Mouse (Mus musculus): Measurements from ENCODE around the gene Prc1.

- TF ChIP-seq POLR2A (IDR thresholded peaks at IDR 0.05; ENCODE audit: low read depth, low read length), result peak; percentile 92
- TF ChIP-seq CTCF (IDR thresholded peaks at IDR 0.05; ENCODE audit: borderline replicate concordance, insufficient read depth, low read length), result 0 out of 2 replicates have a peak, but pooled peaks have one; percentile 22
Measured at GRCm38 (mm10) chr7:80342858-80343257, 48.6 kb downstream of the Prc1 start, which contains the start of gene Hddc3.
